Mouse (Mus musculus) heart, adult 2 months (tissue): ENCODE results near the gene Bmper.

ENCODE experiments used
- CTCF ChIP-seq: fragments of 200-600 bp; IDR thresholded peaks from 2 replicates; pipeline ENCODE4 v1.8.1; 2022; ENCODE audit warnings: antibody characterized with exemption, mild to moderate bottlenecking, moderate library complexity
- POLR2A ChIP-seq: fragments of 200-500 bp; IDR thresholded peaks from 2 replicates; pipeline ENCODE4 v1.6.1; 2011; ENCODE audit warnings: mild to moderate bottlenecking, low read depth, low read length, control low read depth; ENCODE audit not compliant: insufficient read depth

- TF ChIP-seq CTCF (no peak), POLR2A (no peak)
Observed at GRCm38 (mm10) chr9:23432631-23433030, 209.8 kb downstream of the Bmper start.
